Mouse (Mus musculus): Measurements from ENCODE around the gene BC051019.

The BC051019 gene

DNA sequence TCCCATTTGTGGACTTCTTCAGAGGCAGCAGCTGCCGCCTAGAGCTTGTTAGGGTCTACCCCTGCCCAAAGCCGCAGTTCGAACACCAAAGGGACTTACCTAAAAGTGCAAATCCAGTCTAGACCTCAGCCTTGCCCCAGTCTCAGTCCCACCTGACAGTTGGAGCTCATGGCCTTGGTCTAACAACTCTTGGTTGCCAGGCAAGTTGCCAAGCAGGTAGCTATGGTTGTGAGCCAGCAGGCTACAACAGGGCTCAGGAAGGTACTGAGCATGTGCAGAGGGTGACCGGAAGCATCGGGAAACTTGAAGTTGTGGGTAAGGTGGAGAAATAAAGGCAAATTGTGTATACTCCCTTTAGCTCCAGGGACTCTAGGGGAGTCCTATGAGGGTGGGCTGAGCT, at the start of gene BC051019:
TSS of gene BC051019 (minus strand) at position 154 of the 400 bp plus-strand sequence.
- no peak for DNase-seq (ENCODE audit: low spot score in 2 of 2)

- DNase-seq (ENCODE audit: low spot score in 2 of 2): no peak
These were observed 48.6 kb upstream of the BC051019 start for GRCm38 (mm10) chr7:109772251-109772650.

DNA sequence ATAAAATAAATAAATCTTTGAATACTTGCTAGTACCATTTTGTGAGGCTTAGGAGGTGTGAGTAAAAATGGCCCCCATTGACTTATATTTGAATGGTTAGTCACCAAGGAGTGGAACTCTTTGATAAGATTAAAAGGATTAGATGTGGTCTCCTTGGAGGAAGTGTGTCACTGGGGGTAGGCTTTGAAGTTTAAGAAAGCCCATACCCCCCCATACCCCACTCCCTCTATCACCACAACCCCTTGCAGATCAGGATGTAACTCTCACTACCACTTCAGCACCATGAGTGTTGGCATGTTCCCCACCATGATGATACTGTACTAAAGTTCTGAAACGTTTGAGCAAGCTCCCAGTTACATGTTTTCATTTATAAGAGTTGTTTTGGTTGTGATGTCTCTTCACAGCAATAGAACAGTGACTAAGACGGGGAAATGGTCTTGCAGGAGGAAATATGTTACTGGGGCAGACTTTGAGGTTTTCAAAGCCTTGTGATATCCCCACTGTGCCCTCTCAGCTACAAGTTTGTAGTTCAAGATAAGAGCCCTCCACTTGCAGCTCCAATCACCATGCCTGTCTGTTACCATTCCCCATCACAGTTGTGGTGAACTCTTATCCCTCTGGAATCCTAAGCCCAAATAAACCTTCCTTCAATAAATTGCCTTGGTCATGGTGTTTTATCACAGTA, 45.2 kb upstream of the BC051019 start:
- DNase-seq (ENCODE audit: low spot score in 2 of 2): no peak

GRCm38 (mm10) chr7:109767575-109768350, 44.1 kb upstream of the BC051019 start:
- DNase-seq (ENCODE audit: low spot score in 2 of 2): no peak

DNA sequence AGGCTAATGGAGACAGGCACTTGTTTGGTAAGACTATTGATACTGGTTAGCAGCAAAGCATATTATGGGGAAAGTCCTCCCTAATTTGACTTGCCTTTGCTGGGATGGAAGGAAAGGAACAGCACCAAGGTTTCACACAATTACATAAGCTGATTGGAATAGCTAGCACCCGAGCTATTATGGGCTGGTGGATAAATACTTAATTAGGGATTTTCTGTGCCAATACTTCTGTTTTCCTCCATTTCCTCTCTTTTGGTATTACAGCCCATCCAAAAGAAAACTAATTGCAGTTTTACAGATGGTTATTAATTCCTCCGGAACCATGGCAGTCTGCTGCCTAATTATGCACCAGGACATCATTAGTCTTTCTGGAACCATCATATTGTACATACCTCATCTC, 40.4 kb upstream of the BC051019 start:
- no peak for DNase-seq (ENCODE audit: low spot score in 2 of 2)

- no peak for DNase-seq (ENCODE audit: low spot score in 2 of 2)
These were observed 32.6 kb upstream of the BC051019 start for GRCm38 (mm10) chr7:109756291-109756690.

GRCm38 (mm10) chr7:109754034-109754433, 30.4 kb upstream of the BC051019 start:
- DNase-seq (ENCODE audit: low spot score in 2 of 2): no peak

DNA sequence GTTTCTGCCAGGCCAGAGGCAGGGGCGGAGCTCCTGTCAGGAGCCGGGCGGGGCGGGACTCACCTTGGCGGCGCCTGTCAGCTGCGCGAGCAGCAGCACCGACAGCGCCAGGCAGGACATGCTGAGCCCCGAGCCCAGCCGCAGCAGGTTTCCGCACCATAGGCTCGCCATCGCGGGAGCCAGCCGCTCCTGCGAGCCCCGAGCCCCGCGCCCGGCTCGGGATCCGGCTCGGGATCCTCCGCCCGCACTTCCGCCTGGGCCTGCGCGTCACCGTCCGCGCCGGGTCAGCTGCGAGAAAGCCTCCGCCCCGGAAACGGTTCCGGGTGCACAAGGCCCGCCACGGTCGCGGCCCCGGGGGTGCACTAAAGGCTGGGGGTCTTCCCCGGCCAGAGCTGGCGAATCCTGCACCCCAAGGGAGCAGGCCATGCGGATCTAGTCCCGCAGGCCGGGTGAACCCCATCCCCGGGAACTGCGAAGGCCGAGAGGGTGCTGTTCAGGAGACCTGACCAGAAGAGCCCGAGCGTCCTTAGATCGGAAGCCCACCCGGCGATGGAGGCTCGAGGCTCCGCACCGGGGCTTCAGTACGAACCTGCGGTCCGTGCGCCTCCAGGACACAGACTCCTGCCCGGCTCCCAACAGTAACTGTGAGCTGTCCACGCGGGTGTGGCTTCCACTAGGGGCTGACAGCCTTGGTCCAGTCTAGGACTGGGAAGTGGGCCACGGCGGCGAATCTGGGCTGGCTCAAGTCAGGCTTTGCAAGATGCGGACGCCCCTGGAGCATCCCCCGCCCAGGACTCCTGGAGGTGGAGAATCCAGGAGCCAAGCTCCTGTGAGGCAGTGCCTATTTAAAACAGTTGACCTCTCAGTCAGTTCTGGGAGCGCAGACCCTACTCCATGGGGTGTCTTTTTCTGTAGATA, 28.6 kb upstream of the BC051019 start, which contains the start of gene Tmem9b:
TSS of gene Tmem9b (minus strand) at position 868 of the 918 bp plus-strand sequence.
- DNase-seq (ENCODE audit: low spot score in 2 of 2): peak; percentile 86 to 89

- no peak for DNase-seq (ENCODE audit: low spot score in 2 of 2)
These were observed 27.9 kb upstream of the BC051019 start for GRCm38 (mm10) chr7:109751427-109752007.

- no peak for DNase-seq (ENCODE audit: low spot score in 2 of 2)
These were observed 24.1 kb upstream of the BC051019 start for GRCm38 (mm10) chr7:109747747-109748146.

DNA sequence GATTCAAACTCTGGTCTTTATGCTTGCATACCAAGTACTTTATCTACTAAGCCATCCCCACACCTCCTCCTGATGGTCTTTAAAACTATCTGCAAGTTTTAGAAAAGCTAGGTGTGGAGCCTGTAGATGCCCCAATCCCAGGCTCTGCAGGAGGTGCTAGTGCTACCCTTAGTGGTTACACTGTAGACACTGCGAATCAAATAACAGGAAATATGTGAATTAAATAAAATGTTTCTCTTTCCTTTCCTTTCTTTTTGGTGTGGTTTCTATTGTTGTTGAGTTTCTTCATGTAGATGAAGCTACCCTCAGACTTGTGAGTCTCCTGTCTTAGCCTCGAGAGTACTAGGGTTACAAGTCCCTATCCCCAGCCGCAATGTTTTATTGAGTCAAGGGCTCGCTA, 18.1 kb upstream of the BC051019 start:
- DNase-seq (ENCODE audit: low spot score in 2 of 2): no peak

DNA sequence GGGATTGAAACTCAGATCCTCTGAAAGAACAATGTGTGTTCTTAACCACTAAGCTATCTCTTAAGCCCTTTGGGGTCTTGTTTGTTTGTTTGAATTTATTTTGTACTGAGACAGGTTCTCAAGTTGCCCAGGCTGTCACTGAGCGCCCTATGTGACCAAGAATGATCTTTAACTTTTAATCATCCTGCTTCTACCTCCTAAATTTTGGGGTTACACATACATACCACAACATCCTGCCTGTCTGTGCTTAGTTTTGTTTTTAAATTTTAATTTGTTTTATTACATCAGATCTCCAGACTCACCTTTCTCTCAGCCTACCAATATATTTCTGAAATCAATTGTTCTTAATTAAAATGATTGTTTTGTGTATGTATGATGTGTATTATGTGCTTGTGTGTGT, 17.4 kb upstream of the BC051019 start:
- no peak for DNase-seq (ENCODE audit: low spot score in 2 of 2)

GRCm38 (mm10) chr7:109739822-109740370, 16.2 kb upstream of the BC051019 start:
- no peak for DNase-seq (ENCODE audit: low spot score in 2 of 2)

DNA sequence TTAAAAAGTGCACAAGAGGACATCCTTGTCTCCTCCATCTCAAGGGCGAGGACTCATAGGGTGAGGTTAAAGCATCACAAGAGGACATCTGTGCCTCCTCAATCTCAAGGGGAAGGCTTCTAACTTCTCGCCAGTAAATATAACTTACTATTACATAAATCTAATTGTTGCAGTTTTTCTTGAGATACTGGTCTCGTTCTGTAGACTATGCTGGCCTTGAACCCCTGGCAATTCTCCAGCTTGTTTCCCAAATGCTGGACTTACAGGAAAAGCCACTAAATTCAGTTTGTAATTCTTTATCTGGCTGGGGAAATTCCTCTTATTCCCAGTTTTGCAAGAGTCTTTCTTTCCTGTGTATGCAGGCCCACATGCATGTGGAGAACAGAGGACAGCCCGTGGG, 11.2 kb upstream of the BC051019 start:
- no peak for DNase-seq (ENCODE audit: low spot score in 2 of 2)

DNA sequence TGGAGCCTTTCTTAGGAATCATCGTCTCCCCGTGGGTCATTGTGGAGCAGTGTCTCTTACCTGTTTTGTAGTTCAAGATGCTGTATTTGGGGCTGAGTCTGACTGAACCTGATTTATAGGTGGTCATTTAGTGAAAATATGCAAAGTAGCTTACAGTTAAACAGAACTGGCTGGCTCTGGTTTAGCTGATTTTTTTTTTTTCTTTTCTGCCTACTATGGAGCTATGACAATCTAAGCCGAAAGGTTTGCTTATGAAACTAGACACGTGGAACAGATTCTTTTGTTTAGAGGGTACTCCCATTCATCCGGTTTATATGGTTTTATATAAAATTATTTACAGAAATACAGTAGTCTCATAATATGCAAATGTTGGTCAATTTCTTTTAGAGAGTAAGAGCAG, 8.0 kb upstream of the BC051019 start, which contains the start of gene Ascl3:
TSS of gene Ascl3 (minus strand) at position 101 of the 400 bp plus-strand sequence.
- no peak for DNase-seq (ENCODE audit: low spot score in 2 of 2)

DNA sequence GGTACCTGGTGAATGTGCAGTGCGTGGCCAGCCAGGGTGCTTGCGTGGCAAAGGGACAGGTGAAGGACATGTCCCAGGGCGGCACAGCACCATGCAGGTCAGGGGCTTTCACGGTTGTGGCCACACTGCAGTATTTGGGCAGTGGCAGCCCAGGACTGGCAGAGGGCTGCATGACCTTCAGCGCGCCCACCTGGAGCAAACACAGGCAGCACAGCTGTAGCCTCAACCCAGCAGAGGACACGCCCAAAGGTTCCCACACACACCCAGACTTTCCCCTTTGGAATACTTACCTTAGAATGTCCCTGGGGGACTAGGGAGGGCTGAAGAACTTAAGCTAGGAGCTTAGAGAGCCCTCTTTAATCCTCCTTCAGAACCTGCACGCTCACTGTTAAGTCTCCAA, 536 bp downstream of the BC051019 start:
- DNase-seq (ENCODE audit: low spot score in 2 of 2): no peak

- no peak for DNase-seq (ENCODE audit: low spot score in 2 of 2)
These were observed 1.0 kb downstream of the BC051019 start for GRCm38 (mm10) chr7:109722618-109723017.

- no peak for DNase-seq (ENCODE audit: low spot score in 2 of 2)
These were observed 4.4 kb downstream of the BC051019 start for GRCm38 (mm10) chr7:109719286-109719685.

GRCm38 (mm10) chr7:109713434-109713982, 10.1 kb downstream of the BC051019 start:
- no peak for DNase-seq (ENCODE audit: low spot score in 2 of 2)

- no peak for DNase-seq (ENCODE audit: low spot score in 2 of 2)
These were observed 11.5 kb downstream of the BC051019 start for GRCm38 (mm10) chr7:109712198-109712597.

DNA sequence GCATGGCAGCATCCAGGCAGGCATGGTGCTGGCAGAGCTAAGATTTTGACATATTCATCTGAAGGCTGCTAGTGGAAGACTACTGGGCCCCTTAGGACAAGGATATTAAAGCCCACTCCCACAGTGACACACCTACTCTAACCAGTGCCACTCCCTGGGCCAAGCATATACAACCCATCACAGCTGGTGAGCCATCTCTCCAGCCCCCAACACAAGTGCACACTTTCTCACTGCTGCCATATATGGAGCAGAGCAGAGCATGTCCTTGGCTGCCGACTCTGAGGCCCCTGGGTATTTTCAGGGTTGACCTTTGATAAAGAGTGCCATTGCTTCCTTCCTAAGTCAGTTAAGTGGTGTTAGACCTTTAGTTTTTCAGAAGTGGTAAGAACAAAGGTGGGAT, 13.6 kb downstream of the BC051019 start:
- DNase-seq (ENCODE audit: low spot score in 2 of 2): no peak
